Mouse (Mus musculus): Measurements from ENCODE around the gene Rora.

Gene Rora

DNA sequence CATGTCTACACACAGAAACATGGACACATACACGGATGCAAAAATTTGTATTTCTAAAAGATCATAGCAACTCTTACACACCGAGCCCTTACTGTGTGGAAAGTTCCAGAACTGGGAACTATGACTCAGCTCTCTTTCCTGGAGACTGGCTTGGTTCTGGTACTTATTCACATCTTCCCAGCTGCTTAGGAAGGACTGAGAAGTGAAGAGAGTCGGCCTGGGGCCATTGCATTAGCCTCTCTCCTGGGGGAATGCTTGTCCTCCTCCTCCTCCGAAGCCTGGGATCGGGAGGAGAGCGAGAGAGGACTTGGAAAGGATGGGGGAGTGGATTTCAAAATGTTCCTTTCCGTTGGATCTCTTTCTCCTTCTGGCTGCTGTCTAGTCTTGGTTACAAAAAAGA lies 511.1 kb downstream of the Rora start:
- no peak for DNase-seq

DNA sequence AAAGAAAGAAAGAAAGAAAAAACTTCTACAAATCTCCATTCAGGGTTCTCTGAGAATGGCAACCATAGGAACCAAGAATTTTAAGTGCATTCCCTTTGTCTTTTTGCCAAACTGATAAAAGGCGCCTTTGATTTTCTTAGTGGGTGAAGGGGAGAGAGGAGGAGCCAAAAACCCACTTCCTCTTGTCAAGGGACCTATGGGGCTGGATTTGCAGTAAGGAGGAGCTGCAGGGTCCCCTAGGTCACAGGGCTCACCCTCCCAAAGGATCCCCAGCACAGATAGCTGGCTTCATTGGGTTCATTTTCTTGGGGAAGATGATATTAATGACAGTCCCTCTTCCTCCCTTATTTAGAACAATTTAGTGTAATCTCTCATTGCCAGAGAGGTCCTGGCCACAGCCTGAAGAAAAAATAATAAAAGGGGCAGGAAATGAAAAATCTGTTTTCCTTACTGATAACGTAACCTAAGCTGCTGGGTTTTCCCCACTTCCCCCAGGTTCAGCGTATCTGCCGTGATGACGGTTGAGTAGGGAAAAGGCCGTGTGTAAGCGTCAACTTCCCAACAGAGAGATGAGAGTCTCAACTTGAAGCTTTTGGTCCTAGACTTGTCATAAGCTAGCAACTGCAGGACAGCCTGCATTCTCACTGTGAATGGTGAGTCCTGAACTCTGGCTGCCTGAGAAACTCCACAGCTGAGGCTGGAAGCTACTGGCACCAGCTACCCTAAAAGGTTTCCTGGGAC lies 511.7 kb downstream of the Rora start:
- no peak for DNase-seq

DNA sequence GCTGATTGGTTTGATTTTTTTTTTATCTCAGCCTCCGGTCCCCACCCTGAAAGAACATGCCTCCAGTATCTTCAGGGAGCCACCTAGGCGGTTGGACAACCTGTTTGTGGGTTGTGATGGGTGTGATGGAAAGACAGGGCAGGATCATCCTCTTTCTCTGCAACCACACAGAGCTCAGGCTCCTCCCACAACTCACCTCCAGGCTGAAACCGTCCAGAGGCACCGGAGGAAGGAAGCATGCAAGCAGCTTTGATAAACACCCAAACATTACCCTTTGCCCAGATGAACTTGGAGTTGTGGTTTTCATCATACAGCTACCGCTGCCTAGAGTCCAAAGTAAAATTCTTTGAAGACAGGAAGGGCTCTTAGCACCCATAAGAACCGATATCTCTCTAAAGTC lies 520.5 kb downstream of the Rora start:
- no peak for DNase-seq

DNA sequence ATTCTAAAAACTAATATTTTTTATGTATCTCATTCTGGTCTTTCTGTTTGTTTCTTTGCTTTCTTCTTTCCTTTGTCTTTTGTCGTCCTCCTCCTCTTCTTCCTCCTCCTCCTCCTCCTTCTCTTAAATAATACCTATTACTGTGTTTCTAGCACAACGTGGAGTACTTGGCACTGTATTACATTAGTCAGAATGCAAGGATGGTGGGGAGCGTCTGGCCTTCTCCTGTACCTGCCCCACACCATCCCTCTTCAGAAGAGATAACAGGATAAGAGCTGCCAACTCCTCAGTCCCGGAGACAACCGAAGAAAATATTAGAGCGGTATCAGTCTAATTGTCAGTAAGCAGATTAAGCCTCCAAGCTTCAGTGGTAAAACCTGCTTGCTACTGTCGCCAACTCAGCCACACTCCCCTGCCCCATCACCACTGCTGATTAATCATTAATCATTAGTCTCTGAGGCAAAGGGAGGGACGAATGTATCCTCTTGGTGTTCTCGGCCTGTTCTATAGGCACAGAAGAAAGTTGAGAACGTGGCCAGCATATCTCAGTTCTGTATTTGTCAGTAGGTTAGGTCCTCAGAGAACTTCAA lies 521.0 kb downstream of the Rora start:
- DNase-seq, result no peak

DNA sequence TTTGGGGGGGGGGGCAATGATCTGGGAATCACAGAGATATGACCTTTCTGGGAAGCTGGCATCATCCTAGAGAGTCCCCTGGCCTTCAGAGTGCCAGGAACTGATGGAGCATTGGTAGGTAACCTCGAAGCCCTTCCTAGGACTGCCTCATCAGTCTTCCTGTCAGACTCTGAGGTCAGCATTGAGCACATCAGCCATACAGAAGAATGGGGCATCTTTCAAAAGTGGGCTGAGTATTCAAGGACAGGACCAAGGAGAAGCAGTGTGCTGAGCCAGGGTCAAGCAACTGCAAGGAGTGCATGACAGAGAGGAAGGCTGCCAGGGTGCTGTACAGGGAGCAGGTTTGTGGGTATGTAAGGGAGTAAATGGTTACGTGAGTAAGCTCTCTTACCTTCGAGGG lies 523.4 kb downstream of the Rora start:
- DNase-seq, result no peak

DNA sequence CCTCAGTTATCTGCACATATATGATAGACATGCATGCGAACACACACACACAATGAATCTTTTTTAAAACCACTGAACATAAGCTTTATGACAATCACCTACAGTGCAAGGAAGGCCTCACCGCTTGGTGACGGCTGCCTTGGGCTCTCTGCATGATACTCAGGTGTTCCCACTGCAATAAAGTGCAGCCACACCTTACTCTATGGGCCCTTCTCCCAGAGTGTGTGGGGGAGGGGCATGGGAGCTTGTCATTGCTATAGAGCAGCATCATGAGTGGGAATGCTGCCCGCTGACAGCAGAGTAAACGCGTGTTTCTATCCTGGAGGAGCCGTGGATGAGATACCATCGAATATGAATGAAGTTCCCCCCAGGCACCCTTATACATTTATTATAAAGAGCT lies 525.6 kb downstream of the Rora start:
- peak; percentile 41 for DNase-seq

DNA sequence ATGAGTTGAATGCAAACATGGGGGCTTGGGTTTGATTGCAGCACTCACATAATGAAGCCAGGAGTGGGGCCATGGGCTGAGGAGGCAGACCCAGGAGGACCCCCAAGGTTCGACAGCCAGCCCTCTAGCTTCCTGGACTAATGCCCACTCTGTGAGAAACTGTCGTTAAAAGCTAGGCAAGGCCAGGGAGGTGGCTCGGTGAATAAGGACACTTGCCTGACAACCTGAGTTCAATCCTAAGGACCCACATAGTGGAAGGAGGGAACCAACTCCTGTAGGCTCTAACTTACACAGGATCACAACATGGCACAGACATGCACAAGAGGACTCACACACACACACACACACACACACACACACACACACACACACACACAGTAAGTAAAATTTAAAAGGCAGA lies 527.4 kb downstream of the Rora start:
- no peak for DNase-seq

DNA sequence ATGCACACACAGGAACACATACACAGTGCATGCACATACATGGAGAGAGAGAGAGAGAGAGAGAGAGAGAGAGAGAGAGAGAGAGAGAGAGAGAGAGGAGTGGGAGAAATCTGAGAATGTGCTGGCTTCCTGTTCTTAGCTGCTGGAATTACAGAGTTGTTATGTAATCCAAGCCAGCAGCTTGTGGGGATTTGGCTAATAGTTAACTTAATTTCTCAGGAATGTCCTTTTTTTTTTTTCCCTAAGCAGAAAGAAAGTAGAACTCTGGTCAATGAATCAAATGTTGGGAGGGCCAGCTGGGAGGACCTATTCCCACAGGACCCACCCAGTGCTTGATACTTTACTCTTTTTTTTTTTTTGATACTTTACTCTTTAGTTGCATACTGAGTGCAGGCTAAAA lies 527.8 kb downstream of the Rora start:
- DNase-seq, result peak; percentile 21

DNA sequence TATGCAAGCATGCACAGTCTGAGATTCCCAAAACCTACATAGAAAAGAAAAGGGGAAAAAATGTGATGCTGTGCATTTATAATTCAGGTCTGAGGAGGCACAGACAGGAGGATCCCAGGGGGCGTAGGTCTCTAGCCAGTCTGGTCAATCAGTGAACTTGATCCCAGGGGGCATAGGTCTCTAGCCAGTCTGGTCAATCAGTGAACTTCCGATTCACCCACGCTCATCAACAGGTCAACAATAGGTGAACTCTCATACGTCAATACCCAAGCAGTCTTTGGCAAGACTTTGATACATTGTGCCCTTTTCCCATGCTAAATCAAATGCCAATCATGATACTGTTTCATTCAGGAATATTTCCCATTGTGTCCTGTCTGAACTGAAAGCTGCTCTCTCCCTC lies 530.3 kb downstream of the Rora start:
- no peak for DNase-seq

DNA sequence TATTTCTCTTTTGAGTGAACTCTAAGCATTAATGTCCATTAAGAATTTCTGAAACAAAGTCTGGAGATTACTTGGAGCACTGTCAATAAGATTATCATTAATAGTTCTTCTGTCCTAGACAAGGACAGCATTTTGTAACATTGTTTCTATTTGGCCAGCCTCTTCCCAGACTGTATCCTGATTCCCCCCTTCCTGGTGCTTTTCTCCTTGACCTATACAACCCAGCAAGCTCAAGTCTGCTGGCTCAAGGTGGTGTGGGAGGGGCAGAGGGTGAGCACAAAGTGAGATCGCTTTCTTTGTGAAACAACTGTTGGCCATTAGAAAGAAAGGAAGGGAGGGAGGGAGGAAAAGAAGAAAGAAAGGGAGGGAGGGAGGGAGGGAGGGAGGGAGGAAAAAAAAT lies 537.1 kb downstream of the Rora start:
- DNase-seq, result no peak

DNA sequence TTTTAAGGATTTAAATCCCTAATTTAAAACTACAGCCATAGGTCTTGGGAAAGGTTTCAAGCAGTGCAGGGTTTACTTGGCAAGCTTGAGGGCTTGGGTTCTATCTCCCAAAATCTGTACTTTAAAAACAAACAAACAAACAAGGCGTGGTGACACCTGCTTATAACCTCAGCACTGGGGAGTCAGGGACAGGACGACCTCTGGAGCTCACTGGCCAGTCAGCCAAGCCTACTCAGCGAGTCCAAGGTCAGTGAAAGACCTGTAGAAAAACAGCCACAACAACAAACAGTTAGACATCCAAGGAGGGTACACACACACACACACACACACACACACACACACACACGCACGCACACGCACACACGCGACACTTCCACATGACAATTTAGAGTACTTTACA lies 538.9 kb downstream of the Rora start:
- DNase-seq, result no peak

DNA sequence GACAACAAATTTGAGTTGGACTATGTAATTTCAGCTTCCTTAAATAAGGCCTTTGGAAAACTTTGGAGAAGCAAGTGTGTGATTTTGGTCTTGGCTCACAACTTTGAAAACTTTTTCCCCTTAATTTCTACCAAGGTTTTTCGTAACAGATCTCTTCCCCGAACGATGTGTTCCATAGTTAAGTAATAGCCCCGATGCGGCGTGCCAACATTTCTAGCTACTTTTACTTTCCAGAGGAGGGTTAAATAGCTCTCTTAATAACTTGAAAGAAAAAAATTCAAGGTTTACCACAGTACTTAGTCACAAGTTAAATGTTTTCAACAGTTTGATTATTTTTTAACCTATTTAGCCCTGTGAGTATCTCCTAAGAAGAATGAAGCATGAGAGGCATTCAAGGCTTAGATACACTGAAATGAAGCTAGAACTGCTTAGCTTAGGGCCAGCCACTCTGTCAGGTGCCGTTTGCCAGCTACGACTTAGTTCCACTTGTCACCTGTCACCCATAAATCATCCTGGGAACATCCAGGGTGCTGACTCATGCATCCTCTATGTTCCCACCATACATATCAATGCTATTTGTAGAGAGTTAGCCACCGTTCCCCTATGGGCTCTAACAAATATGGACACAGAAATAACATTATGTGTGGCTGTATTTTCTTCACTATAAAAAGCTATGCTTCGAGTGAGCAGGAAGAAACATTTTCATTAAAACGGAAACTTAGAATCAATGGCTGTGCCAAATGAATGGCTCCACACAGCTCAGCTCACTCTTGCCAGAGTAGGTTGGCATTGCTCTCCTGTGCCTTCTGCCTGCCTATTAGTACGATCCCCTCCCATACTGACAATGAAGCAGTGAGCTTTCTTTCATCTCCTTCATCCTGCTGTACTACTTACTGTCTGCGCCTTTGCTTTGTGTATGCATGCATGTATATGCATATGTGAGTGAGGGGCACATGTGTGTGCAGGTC lies 541.3 kb downstream of the Rora start:
- DNase-seq, result peak; percentile 24

DNA sequence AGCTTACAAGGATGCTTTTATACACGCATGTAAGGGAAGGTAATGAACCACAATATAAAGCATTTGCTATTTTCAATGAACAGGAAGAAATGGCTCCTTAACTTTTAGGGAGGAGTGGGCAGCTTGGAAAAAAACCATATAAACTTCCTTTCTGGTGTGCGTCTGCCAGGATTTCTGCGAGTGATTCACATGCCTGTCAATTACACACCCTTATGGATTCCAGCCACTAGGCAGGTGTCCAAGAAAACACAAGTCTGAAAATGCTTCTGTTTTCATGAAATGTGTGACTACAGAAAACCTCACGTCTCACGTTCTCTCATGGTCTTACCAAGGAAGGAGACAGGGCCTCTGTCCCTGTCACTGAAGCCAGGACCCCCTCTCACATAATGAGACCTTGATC lies 560.2 kb downstream of the Rora start:
- peak; percentile 34 for DNase-seq

DNA sequence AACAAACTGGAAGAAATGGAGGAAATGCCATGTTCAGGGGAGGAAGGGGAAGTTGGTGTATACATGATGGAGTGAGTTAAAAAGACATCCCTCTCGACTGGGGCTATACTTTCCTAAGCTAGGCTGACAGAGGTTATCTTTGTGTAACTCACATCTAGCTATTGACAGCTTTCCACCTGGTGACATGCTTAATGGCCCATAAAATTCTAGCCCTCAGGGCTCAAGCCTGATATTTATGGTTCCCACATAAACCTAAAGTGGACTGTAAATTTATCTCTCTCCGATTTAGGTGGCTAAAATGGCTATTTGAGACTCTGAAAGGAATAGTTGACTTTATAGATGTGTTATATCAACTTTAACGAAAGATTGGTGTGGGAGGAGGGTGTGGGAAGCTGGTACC lies 571.3 kb downstream of the Rora start:
- DNase-seq, result no peak

DNA sequence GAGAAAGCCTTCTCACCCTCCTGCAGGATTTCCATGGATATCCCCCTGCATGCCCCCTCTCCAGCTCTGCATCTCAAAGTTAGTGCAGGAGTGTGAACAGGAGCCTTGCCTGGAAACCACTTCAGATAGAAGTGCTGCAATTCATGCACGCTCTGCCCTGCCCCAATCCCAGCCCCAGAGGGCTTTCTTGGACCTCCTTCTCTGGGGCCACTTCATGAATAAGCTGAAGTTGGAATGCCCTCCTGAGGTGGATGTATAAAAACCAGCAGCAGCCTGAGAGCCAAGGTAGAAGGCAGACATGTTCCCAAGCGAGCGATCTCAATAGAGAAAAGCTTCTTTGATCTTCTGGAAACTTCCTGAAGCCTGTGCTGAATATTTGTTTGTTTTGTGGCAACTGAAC lies 572.8 kb downstream of the Rora start:
- DNase-seq, result peak; percentile 20

DNA sequence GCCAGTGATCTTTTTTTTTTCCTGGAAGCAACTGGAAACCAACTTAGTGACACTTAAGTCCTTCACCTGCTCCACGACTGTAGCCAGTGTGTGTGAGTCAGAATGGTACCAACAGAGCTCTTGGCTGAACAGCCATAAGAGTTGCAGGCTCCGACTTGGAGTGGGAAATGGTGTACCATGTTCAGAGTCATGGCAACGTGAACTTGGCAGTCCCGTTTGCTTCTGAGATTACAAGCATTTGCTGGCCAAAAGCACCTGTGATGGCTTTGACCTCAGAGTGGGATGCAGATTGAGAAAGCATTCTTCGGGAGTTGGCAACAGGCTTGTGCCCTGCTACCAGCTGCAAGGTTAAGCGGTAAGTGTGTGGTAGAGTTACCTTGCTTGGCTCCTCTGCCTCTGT lies 574.2 kb downstream of the Rora start:
- DNase-seq, result no peak

DNA sequence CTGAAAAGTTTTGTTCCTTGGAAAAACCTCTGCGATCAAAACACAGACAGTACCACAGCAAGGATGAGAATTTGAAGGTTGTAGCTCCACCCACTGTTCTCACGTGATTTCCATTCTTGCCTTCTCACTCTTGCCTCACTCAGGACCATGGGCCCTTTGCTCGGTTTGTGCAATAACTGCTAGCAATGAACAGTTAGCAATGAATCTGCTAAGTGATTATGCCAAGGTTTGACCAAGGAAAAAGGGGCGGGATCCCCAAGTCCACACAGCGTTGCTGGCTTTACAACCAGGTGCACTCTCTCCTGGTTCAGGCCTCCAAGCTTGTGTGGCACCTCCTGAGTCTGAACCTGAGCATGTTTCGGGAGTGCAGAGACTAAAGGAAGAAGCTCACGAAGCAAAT lies 576.3 kb downstream of the Rora start:
- DNase-seq, result no peak

DNA sequence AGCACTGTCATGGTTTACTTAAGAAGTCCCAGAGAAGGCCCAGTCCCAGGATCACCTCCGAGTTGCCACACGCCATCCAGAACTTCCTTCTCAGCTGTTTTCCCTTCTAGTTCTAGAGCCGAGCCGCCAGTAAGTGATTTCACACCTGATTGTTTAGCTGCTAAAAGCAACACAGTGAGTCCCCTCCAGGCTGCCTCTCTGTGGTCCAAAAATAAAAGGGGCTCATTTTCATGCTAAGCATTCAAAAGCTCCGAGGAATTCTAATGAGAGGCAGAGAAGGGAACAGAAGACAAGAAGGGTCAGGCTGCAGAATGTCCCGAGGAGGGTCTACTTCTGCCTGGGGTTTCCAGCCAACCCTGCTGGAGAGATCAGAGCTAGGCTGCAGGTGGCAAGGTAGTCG lies 580.9 kb downstream of the Rora start:
- no peak for DNase-seq

DNA sequence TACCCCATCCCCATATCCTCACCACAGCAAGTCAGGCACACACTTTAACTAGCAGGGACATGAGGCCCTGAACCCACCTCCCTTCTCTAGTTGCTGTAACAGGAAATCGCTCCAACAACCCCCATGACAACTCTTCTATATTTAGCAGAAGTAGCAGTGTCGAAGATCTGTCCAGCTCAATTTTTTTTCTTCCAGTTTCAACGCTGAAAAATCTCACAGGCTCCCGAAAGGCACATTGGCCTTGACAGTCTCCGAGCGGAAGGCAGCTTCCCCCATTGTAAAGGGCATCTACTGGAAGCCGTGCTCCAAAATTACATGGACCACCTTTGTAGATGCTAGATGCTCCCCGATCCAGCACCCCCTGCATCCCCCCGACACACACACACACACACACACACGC lies 583.7 kb downstream of the Rora start:
- DNase-seq, result peak; percentile 5

DNA sequence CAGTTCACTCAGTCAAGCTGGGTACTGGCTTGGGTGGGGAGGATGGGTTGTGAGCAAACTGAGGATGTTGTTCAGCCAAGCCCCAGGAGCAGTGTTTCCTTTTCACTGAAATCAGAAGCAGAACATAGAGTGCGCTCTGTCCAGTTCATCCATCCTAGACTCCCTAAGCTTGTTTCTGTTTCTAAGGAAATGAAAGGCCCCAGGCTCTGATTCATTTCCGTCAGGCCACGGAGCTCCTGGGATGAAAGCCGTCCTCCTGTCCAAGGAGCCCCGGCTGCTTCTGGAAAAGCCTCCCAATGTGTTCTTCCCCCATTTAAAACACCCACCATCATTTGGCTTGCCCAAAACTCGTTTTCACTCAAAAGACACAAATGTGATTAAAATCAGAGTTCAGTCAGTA lies 589.0 kb downstream of the Rora start:
- DNase-seq, result no peak

DNA sequence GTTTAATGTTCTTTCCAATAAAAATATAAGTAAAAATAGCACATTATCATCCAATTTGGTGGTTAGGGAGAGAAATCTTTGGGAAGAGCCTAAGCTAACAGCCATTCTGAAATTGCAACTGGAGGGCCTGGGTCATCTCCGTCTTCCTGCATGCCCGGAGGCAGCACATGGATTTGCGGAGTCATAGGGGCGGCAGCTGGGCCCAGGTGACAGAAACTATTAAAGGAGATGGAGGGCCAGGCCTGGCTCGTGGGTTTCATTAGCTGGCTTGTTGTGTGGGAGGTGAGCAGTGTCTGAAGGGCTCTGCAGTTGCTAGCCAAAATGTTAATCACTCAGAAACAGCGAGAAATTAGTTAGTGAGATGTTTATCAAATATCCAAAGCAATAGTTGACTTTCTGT lies 590.0 kb downstream of the Rora start:
- DNase-seq, result no peak

DNA sequence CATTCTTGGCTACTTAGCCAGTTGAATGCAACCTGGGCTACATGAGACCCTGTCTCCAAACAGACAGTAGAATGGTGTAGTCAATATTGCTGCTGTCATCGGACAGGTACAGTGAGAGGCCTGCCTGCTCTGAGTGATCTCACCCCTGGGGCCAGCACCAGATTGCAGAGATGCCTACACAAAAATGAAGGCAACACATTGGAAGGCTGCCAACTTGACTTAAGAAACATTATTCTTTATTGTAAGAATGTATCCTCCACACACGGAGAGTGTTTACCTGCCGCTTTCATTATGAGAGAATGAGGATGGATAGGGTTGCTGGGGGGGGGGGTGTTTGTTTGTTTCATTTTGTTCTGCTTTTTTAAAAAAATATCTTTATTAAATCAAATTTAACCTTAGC lies 592.6 kb downstream of the Rora start:
- no peak for DNase-seq

DNA sequence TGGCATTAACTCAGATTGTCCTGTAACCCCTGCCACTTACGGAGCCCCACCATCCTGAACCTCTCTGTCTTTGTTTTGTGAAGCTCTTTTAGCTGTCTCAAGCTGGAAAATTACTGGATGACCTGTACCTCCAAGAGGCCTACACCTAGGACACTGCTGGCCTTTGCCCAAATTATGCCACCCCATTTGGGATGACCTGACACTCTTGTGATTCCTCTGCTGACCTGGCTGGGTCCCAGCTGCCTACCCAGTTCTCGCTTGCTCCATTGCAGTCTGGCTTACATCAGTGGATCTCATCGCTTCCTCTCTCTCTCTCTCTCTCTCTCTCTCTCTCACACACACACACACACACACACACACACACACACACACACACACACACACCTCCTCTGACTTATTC lies 596.0 kb downstream of the Rora start:
- no peak for DNase-seq

DNA sequence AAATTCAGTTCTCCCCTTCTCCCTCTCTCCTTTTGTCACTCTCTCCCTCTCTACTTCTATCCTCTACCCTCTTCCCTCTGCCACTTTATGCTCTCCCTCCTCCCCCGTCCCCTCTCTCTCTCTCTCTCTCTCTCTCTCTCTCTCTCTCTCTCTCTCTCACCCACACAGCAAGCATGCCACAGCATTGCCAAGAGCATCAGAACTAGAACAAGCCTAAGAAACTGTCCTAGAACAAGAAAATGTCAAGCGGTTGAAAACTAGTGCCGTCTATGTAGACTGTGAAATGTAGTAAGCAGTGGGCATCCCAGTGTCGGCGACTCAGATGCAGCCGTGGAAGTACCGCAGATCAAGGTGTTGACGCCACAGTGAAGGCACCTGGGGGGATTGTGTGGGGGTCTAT lies 596.7 kb downstream of the Rora start:
- DNase-seq, result no peak
